Mouse (Mus musculus): ENCODE data around the gene Ttll7. TPM values are rescaled to one million over a fixed set of nuclear protein-coding genes. Genes with fewer than 3 reads are reported as not detected.

Ttll7 gene
- polyA plus RNA-seq, 1 experiment, result not detected

- H3K4me3 ChIP-seq (ENCODE audit: insufficient read depth, low read length), result no peak overlapping the region
- TF ChIP-seq POLR2A (IDR thresholded peaks at IDR 0.05; ENCODE audit: borderline replicate concordance, low read depth, low read length) (no peak), CTCF (IDR thresholded peaks at IDR 0.05; ENCODE audit: low read depth, low read length) (no peak)
- no peak overlapping the region for H3K27ac ChIP-seq (ENCODE audit: insufficient read depth, low read depth, low read length)
- H3K4me1 ChIP-seq (ENCODE audit: control insufficient read depth, insufficient read depth, low read length), result no peaks in the 10 kb centered on the region
These were observed 174.1 kb downstream of the Ttll7 start for GRCm38 (mm10) chr3:147026248-147026647.

GRCm38 (mm10) chr3:147028382-147028781 lies 176.2 kb downstream of the Ttll7 start:
- Histone ChIP-seq H3K4me1 (ENCODE audit: control insufficient read depth, insufficient read depth, low read length) (no peaks in the 10 kb centered on the region), H3K4me3 (ENCODE audit: insufficient read depth, low read length) (no peak overlapping the region), H3K27ac (ENCODE audit: insufficient read depth, low read depth, low read length) (no peak overlapping the region)
- TF ChIP-seq CTCF (IDR thresholded peaks at IDR 0.05; ENCODE audit: low read depth, low read length) (no peak), POLR2A (IDR thresholded peaks at IDR 0.05; ENCODE audit: borderline replicate concordance, low read depth, low read length) (no peak)

- Histone ChIP-seq H3K4me3 (ENCODE audit: insufficient read depth, low read length) (no peak overlapping the region), H3K4me1 (ENCODE audit: control insufficient read depth, insufficient read depth, low read length) (no peaks in the 10 kb centered on the region), H3K27ac (ENCODE audit: insufficient read depth, low read depth, low read length) (no peak overlapping the region)
- TF ChIP-seq CTCF (IDR thresholded peaks at IDR 0.05; ENCODE audit: low read depth, low read length) (no peak), POLR2A (IDR thresholded peaks at IDR 0.05; ENCODE audit: borderline replicate concordance, low read depth, low read length) (no peak)
These were observed 177.6 kb downstream of the Ttll7 start for GRCm38 (mm10) chr3:147029718-147030117.

- no peak for TF ChIP-seq POLR2A (IDR thresholded peaks at IDR 0.05; ENCODE audit: borderline replicate concordance, low read depth, low read length)
- no peak for TF ChIP-seq CTCF (IDR thresholded peaks at IDR 0.05; ENCODE audit: low read depth, low read length)
- H3K4me1 ChIP-seq (ENCODE audit: control insufficient read depth, insufficient read depth, low read length), result no peaks in the 10 kb centered on the region
These were observed 178.2 kb downstream of the Ttll7 start for GRCm38 (mm10) chr3:147030266-147030880.

More at GRCm38 (mm10) chr3:147030266-147030880, 178.2 kb downstream of the Ttll7 start:
- no peak overlapping the region for H3K4me3 ChIP-seq (ENCODE audit: insufficient read depth, low read length)
- no peak overlapping the region for H3K27ac ChIP-seq (ENCODE audit: insufficient read depth, low read depth, low read length)

Other genes with a start within 250 kb of the Ttll7 start
- gene Dnase2b, start 236.8 kb upstream of the Ttll7 start, polyA plus RNA-seq (2012; ENCODE audit: insufficient read depth, insufficient read length, missing spikeins), result not detected in 2 replicates
- not detected in 2 replicates for gene 4930503B20Rik, start 201.1 kb upstream of the Ttll7 start, polyA plus RNA-seq (2012; ENCODE audit: insufficient read depth, insufficient read length, missing spikeins)
- gene Samd13, start 166.8 kb upstream of the Ttll7 start, polyA plus RNA-seq (2012; ENCODE audit: insufficient read depth, insufficient read length, missing spikeins), result not detected in 2 replicates
- gene Prkacb, start 39.4 kb upstream of the Ttll7 start, polyA plus RNA-seq (2012; ENCODE audit: insufficient read depth, insufficient read length, missing spikeins), result 107 and 120 TPM in 2 replicates